Mouse (Mus musculus) layer of hippocampus, adult 8-10 months (tissue): ENCODE measurements at regions not wholly inside any gene's neighbourhood (a gene's known extent, or its start where the extent isn't known, plus 50 kb on each side); places are given as distances from the start of the nearest gene placed in this dataset.

Source experiments
- DNase-seq, 2 experiments: peaks; one replicate each; pipeline ENCODE4 v3.0.0; 2022; ENCODE audit warnings: low spot score in 2 of 2

DNA sequence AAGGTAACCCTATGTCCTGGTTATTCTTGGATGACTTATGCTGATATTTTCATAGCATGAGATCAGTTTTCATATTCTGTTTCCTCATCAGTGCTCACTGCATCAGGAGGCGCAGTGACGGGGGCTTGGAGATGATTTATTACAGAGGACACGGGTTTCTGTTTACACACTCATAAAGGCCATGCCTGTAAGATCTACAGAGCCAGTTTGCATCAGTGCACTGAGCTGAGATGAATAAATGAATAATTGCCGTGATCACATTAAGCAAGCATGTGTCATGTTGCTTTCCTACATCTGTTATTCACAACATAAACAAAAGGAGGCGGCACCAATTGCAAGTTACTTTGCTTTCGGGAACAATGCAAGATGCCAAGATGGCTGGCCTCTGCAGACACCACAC, 271.6 kb downstream of the Rnf144a start:
- DNase-seq = no peak

DNA sequence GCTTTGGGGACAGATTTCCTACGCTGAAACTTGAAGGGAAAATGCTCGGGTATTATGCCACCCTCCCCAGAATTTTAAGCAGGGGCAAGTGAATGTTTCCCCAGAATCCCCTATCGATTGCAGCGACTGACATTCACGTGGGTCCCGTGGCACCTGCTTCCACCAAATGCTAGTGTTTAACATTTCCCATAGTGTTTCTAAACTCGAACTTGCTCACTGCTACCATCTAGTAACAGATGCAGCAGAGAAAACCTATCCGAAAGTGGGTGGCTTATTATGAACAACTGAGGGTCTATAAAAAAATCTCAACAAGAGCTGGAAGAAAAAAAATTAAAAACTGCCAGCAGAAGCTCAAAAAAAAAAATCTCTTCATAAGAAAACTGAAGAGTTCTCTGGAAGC, 284.2 kb downstream of the Rnf144a start:
- peak; percentile 39 to 61 for DNase-seq

DNA sequence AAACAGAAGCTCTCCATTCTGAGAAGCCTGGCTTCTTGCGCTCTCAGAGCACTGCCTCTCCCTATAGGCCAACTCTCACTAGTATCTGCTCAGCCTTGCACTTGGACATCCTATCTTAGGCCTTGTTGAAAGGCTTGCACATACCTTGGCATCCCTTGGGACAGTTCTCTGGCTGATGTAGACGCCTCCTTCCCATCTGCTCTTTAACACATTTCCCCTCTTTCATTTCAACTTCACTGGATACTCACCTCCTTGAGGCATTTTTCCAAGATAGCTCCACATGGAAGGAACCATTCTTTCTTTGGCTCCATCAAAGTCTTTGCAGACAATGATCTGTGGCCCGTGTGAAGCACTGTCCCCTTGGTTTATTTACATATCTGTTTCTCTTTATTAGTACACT, 285.0 kb downstream of the Rnf144a start:
- no peak for DNase-seq

DNA sequence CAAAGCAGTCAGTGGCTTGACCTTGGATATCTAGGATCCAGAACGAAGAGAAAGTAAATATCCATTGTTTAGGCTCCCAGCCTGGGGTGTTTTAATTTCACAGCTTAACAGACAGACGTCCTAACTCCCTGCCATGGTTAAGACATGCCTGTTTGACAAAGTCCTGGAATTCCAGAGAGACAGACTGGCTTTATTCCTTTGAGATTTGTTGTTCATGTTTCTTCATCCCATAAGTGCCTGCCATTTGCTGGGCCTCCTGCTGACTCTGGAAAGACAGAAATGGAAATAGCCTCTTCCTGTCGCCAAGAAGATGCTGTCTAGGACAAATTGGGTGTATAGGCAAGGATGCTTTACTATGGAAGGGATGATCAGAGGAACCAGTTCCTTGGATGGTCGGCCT, 285.5 kb downstream of the Rnf144a start:
- no peak for DNase-seq

DNA sequence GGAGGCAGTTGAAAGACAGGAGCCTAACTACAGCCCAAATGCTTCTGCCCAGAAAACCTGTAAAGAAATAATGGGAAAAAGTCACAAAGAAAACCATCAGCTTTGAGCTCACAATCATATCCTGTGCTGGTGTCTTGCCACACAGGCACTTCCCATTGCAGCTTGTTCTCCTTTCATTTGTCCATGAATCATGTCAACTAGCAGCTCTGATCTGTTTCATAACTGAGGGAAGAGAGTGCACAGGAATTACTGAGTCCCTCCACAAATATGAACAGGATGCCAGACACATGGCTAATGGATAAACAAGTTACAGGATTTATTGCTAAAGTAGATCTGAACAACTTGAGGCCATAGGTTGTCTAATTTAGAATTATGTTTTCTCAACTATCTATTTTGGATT, 286.2 kb downstream of the Rnf144a start:
- no peak for DNase-seq

DNA sequence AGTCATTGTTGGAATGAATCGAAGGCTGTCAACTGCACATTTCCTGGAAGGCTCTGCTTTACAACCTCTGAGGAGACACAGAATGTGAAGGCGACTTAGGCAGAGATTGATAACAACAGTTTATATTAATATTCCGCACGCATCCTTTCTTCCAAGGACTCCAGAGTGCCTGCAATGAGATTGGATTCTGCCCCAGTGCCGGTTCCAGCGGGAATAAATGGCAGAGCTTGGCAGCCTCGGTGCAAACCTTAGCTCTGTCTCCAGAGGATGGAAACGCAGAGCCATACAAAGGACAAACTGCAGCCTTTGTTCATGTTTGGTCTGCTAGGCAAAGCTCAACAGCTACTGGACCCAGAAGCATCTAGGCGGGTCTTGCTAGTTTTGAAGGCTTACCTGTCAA, 288.8 kb downstream of the Rnf144a start:
- DNase-seq = no peak

DNA sequence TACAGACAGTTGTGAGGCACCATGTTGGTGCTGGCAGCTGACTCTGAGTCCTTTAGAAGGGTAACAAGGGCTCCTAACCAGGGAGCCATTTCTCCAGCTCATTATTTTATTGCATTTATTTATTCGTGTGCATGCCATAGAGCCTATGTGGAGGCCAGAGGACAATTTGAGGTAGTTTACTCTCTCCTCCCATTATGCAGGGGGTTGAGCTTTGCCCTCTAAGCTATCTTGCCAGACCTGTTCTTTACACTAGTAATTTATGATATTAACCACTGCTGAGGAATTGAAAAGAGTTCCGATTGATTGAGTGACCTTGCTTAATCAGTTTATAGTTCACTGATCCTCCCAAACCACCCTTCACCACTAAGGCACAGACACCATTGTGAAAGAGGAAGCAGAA, 290.8 kb downstream of the Rnf144a start:
- DNase-seq = no peak

DNA sequence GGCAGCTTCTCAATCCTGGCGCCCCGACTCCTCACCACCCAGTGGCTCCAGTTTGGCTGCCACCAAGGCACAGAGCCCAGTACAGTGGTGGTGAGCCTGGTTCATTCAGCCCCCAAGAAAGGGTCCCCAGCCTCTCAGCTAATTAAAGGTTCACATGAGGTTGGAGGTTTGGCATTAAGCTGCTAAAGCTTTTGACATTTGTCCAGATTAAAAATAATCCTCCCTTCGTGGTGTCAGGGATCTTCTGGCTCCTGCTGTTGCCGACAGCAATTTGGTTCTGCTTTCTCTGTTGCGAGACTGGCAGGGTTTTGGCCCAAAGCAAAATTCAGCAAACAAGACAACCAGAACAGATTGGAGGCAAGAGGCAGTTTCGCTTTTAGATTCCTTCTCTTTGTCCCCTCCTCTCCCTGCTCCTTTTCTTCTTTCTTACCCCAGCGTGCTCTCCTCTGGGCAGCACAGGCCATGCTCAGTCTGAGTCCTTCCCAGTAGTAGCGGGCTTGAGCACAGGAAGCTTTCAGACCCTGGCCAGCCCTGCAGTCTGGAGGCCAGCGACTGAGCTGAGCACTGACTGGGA, 299.6 kb downstream of the Rnf144a start:
- no peak for DNase-seq

DNA sequence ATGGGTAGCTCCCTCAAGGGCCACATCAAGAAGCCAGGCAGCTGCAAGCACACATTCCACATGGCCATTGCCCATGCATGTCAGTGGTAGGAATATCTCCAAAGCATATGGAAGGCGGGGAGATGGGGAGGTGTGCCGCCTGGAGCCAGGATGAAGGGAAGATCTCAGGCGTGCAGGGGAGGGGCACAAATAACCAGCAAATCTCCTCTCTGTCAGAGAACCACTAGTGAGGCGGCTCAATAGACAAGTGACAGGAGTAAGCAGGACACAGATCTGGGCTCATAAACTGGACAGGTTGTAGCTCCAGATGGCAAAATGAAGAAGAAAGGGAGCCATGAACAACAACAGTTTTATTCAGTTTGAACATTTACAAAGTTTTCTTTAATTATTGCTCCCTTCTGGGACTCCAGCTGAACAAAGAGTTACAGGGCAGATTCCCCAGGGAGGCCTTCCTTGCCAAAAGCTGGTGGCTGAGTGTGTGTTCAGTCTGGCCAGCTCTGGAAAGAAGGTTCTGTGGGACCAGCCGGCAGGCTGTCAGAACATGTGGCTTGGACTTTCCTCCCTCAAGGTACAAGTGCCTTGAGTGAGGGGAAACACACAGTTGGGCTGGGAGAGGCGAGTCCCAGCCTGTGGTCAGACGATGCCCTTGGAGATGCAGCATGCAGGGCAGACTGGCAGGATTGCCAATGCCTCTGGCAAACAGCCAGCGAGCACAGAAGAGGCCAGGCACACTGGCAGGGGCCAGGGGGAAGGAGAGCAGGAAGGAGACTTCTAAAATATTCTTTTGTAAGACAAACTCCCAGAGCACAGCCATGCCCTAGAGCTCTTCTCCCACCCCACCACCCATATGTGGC, 302.7 kb downstream of the Rnf144a start:
- peak; percentile 40 to 50 for DNase-seq

DNA sequence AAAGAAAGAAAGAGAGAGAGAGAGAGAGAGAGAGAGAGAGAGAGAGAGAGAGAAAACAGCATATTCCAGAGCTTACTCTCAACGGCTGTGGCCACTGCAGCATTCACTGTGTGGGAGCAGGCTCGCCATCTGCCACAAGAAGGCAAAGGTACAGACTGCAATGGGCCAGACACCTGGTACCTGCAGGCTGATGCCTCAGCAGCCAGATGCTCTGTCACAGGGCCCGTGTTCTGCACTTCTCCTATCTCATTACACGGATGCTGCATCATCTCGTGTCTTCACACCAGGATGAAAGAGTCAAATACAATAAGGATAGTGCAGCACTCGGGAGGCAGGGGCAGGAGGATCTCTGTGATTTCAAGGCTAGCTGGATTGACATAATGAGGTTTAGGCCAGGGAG, 305.2 kb downstream of the Rnf144a start:
- DNase-seq = no peak

DNA sequence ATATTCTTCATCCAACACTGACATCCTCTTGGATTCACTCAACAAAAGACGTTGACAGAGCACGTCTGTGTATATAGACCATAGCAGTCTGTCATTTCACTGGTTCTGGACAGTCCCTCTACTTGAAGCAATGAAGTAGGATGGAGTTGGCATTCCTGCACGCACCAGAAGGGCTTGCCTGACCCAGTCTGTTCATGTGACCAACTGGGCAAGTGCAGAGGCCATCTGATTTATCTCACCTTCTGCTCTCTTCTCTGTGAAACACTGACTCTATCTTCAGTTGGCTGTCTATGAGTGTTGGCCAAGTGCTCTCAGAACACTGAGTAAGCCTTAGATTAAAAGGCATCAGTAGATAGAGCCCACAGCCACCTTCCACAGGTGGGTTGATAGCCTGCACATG, 310.7 kb downstream of the Rnf144a start:
- DNase-seq = no peak

DNA sequence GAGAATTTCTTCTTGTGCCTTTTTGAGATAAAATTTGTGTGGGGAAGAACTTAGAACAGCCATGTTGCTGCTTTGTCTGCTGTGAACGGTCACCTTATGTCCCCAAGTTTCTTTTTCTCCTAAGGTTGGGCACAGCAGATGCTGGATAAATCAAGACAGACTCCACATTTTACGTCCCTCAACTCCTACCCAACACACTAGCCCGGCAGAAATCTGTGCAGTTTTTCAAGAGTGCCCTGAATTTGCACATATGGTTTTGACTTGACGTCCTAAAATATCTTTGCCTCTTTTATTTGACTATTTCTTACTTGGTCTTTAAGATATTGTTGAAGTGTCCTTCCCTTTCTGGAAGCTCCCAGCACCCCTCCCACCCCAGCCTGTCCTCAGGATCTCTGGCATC, 312.7 kb downstream of the Rnf144a start:
- no peak for DNase-seq

DNA sequence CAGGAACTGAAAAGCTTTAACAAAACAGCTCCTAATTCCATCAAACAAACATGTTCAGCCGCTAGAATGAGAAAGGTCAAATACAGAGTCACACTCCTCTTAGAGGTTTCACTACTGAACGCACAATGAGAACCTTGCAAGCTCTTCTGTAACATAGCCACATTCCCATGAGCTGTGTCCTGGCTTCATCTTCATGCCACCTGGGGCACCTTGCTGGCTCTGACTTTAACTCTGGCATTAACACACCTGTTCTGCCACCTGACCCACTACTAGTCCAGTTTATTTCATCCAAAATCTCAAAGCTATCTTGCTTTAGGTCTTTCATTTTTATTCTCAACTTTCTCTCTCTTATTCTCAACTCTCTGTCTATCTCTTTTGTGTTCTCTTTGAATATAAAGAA, 314.9 kb downstream of the Rnf144a start:
- no peak for DNase-seq

DNA sequence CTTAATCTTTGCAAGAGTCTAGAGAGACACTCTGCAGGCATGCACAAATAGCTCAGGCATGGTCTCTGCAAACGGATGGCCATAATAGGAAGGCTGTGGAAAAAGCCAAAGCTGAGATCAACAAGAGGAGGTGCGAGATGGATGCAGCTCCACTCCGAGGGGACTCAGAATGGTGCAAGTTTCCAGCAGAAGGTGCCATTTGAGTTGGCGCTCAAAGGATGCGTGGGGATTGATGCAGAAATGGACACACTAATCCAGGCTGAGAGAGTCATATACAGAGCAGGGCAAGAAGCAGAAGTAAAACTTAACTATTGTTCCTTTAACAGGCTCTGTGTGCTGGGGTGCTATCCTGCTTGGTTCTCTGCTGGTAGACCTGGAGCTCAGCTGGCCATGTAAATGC, 315.9 kb downstream of the Rnf144a start:
- no peak for DNase-seq

DNA sequence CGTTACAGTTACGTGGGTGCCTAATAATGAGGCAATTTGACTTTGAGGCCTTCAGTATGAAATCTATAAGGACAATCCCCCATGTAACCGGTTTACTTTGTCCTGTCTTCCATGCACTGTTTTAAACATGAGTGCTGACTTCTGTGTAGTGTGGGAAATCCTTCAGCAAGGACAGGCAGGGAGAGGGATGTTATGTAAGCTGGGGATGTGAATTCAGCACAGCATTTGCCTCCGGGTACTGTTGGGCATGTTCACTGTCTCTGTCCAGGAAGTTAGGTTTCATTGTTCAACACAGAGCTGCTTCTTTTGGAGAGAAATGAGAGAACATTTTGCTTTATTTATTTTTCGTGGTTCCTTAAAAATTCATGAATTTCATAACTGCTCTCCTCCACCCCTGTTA, 322.7 kb downstream of the Rnf144a start:
- no peak for DNase-seq

DNA sequence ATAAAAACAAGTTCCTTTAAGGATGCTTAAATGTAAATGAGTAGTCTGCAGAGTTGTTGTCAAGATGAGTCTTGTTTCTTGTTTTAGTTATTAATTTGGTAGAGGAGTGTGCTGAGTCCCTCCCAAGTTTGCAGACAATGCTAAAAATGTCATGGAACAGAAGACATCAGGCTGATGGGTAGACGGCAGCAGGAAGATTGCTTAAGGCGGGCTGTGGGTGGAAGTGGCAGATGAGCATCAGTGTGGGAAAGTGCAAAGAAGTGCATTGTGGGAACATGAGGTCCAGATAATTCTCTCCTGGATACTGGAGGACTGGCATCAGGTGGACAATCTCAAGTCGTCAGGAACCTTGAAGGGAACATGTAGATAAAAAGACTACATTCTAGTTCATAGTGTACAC, 323.2 kb downstream of the Rnf144a start:
- DNase-seq = no peak

DNA sequence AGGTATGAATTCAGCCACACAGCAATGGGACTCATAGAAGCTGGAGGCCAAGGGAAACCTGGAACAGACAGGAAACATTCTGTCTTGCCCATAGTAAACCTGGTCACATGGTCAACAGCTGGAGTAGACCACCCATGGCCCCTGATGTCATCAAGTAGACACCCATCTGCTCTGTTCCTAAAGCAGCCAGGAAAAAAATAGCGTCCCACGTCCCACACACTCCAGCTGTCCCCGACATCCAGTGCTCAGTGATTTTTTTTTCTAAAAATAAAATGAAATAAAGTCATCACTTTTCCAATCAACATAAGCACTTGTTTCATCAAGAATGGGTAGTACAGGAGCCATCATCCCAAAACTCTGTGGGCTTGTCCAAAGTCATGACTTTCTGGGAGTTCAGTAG, 326.7 kb downstream of the Rnf144a start:
- peak in 1 of 2 experiments; percentile 23 for DNase-seq

DNA sequence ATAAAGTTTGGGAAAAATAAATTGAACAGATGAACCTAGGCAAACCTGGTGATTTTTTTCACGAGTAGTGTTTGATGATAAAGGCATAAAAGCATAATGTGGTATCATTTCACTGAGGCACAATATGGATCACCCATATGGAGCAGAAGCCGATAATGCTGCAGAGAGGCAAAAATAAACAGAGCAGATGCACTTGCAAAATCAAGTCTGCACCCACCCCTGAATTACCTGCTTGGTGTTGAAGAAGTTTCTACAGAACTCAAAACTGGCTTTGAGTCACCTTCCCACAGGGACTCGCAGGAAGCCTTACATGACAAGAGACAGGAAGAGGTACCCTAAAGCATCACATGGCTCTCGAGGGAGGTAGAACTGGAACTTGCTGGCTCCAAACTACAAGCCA, 328.1 kb downstream of the Rnf144a start:
- DNase-seq = peak; percentile 42 to 60

DNA sequence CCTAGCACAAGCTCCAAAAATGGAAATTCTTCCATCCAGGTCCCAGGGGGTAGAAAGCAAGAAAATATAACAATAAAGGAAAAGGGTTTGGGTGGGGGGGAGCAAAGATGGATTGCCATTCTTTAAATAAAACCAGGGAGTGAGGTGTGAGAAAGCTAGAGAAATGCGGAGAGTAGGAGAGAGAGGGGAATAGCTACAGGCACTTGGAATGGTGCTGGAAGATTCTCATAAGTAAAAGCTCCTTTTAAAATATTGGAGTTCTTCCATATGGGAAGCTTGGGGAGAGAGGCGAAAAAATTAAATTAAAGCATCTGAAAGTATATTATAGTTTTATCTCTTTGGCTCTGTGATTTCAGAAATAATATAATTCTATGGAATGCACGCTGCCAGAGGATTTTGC, 328.6 kb downstream of the Rnf144a start:
- DNase-seq = no peak

DNA sequence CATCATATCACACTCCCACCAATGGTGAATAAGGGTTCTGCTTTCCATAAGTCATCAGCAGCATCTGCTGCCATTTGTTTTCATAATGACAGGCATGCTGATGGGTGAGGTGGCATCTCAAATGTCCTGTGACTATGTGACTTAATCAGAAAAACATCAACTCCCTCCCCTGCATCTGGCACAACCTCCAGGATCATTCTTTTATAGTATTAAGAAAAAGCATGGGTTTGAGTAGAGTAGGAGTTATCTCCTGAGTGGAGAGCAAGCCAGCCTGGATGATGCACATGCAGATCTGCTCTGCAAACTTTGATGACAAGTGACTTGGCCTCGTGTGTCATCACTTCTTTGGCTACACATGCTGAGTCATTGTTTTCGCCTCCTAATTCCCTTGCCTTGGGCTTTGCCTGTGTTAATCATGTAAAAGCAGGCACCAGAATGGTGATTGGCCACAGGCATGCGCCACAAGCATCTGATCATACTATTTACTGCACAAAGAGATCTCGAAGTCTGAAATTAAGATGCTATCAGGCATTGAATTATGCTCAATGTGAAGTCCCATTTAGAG, 335.9 kb downstream of the Rnf144a start:
- no peak for DNase-seq

DNA sequence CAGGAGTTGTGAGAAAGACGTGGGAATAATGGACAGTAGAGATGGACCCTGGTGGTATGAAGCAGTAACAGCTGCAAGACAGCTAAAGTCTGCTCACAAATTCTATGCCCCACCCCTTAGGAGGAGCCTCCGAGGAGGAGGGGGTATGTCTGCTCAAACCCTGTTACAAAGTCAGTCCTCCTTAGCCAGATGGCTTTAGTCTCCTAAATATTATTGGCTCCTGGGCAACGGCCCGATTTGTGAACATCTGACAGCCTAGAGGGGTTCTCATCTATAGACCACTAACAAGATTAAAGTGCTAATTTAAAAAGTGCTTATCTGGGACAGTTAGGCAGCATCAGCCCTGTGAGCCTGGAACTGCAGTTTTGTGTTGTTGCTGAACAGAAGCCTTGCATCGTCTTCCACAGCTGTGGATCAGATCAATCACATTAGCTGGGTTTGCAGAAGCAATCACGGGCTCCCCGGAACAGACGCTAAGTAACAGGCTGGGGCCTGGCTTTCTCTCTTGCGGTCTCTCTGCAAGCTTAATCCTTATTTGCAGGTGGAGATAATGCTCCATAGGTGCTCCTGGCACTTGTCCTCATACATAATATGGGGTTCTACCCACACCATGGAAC, 339.3 kb downstream of the Rnf144a start:
- DNase-seq = no peak

DNA sequence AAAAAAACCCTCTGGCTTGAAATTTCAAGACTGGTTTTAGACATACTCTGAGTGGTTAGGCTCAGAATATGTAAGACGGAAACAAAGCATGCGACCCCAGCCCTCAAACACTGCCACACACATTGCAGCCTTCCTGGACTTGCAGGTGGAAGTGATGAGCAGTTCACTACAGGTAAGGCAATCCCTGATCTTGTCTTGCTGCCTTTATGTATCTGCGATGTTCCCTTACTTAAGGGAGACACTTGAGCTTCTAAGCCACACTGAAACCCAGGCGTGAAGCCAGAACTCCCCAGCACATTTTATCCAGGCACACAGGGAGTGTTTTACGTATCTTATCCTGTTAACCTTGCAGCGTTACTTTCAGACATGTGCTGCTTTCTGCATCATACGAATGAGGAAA, 342.9 kb downstream of the Rnf144a start:
- DNase-seq = no peak

DNA sequence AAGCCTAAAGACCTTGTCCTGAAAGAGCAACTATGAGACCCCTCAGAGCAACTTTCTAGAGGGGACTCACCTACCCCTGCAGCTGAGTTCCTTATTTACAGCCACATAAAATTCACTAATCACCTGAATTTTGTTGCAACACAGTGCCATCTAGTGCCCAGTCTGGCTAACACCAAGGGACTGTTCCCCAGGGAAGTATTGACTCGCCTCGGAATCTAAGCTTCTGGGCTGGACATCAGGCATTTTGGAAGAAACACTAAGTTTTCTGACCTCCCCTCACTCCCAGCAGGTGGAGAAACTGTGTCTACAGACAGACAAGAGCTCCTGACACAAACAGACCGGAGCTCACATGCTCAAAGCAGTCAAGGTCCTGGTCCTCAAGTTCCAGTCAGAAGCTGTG, 343.4 kb downstream of the Rnf144a start:
- peak in 1 of 2 experiments; percentile 58 for DNase-seq
